Mouse (Mus musculus): ENCODE data around the gene Scaf4.

DNA sequence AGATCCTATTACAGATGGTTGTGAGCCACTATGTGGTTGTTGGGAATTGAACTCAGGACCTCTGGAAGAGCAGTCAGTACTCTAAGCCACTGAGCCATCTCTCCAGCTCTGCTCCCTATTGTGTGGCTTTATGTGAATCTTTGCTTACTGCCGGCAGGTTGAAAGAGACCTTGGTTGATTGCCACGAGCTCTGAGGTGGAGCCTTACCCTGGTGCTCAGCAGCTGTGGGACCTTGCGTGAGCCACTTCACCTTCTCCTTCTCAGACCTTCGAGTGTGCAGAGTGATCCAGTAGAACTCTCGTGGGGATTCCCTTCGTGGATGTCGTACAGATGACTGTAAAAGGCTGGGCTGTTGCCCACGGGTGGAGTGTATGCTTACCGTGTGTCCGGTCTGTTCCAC is 17.4 kb upstream of the Scaf4 start:
- no peak for TF ChIP-seq EP300 (IDR thresholded peaks at IDR 0.05)
- no peak for TF ChIP-seq CTCF (IDR thresholded peaks at IDR 0.05)

Data from lung, postnatal 0 days (tissue).